Mouse (Mus musculus) ES-Bruce4 (cell line): ENCODE data around the gene Fbxw15. TPM values are rescaled to one million over a fixed set of nuclear protein-coding genes. Genes with fewer than 3 reads are reported as not detected.
"Not testable (repeated sequence)": the region's sequence is repeated elsewhere in the genome, so short reads cannot be mapped to it uniquely, and the experiment has no call there.

Source experiments
- H3K27ac ChIP-seq: 2 replicates; pipeline ENCODE4 v1.5.1; 2012; ENCODE audit warnings: low read length, inconsistent platforms; ENCODE audit not compliant: insufficient read depth
- H3K27me3 ChIP-seq: 2 replicates; pipeline ENCODE4 v1.6.1; 2012; ENCODE audit warnings: mild to moderate bottlenecking, low read length, inconsistent platforms; ENCODE audit not compliant: control insufficient read depth, poor library complexity, insufficient read depth, severe bottlenecking
- H3K36me3 ChIP-seq: 2 replicates; pipeline ENCODE4 v1.6.1; 2012; ENCODE audit warnings: inconsistent platforms, mild to moderate bottlenecking, low read length, moderate library complexity; ENCODE audit not compliant: control insufficient read depth, poor library complexity, insufficient read depth, severe bottlenecking
- H3K4me1 ChIP-seq: one replicate; pipeline ENCODE4 v1.8.1; 2011; ENCODE audit warnings: low read length; ENCODE audit not compliant: control insufficient read depth, insufficient read depth
- H3K4me3 ChIP-seq: 2 replicates; pipeline ENCODE4 v1.5.1; 2011; ENCODE audit warnings: low read depth, mild to moderate bottlenecking, low read length
- H3K9ac ChIP-seq: 2 replicates; pipeline ENCODE4 v1.6.1; 2012; ENCODE audit warnings: low read depth, mild to moderate bottlenecking, inconsistent platforms; ENCODE audit not compliant: poor library complexity, severe bottlenecking
- H3K9me3 ChIP-seq: replicated peaks from 2 replicates; pipeline ENCODE4 v1.6.1; 2012; ENCODE audit warnings: mild to moderate bottlenecking, low read length, inconsistent platforms; ENCODE audit not compliant: control insufficient read depth, poor library complexity, insufficient read depth, severe bottlenecking
- CTCF ChIP-seq: IDR thresholded peaks from one replicate; pipeline ENCODE4 v1.8.1; 2011; ENCODE audit warnings: low read depth, low read length
- EP300 ChIP-seq: IDR thresholded peaks from 2 replicates; pipeline ENCODE4 v1.6.1; 2011; ENCODE audit warnings: low read depth, low read length; ENCODE audit not compliant: insufficient read depth
- POLR2A ChIP-seq: IDR thresholded peaks from one replicate; pipeline ENCODE4 v1.8.1; 2011; ENCODE audit warnings: low read length; ENCODE audit not compliant: insufficient read depth
- polyA plus RNA-seq: library from polyadenylated mRNA; stranded (reverse); fragments of >200 nt; gene quantifications from 2 replicates; pipeline ENCODE4 v1.2.4, GENCODE M21; 2011; ENCODE audit warnings: low read depth; ENCODE audit not compliant: missing spikeins, insufficient read depth, insufficient read length

Fbxw15 gene
- polyA plus RNA-seq, 1 experiment, result not detected

GRCm38 (mm10) chr9:109552483-109552882, 15.6 kb downstream of the Fbxw15 start:
- Histone ChIP-seq H3K9me3 (0 out of 2 replicates have a peak, but pooled peaks cover 2% of the 10 kb centered on the region), H3K9ac (no peak overlapping the region), H3K4me1 (no peaks in the 10 kb centered on the region), H3K4me3 (no peak overlapping the region), H3K27ac (no peak overlapping the region), H3K36me3 (no peaks in the 10 kb centered on the region), H3K27me3 (no peaks in the 10 kb centered on the region)
- TF ChIP-seq EP300, result no peak
- no peak for TF ChIP-seq POLR2A
- TF ChIP-seq CTCF, result no peak

GRCm38 (mm10) chr9:109549666-109550065, 18.4 kb downstream of the Fbxw15 start:
- H3K4me1 ChIP-seq, H3K27me3 ChIP-seq, H3K4me3 ChIP-seq, H3K36me3 ChIP-seq, H3K9ac ChIP-seq: not testable (repeated sequence)
- H3K27ac ChIP-seq, result peak overlapping the region; percentile 91
- H3K9me3 ChIP-seq, result peaks cover 13% of the 10 kb centered on the region; the same call in 1 of the 2 replicates

DNA sequence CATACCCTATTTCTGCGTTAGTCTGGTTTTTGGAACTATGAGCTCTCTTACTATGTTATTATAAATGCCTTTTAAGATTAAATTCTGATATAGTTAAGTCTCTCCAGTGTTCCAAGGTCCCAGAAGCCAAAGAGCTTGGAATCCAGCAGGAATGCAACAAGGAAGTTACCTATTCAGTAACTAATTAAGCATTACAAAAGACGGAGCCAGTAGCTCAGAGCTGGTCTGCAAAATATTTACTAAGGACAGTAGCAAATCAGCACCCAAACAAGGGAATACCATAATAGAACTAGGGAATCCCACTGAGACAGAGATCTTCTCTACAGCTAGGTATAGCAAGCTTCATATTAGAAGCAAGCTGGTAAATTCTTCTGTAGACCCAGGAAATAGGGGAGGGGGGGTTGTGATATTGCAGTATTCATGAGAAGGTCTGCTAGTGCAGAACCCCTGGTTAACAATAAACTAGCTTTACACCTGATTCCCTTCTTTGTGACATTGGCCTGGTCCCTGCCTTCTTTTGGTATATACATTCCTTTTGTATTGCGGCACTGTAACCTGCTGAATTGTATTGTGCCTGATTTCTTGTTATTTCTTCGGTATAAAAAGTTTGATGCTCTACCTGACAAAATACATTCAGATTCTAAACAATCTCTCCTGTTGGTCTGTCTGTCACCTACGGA, 44.5 kb downstream of the Fbxw15 start:
- no peak overlapping the region for H3K9ac ChIP-seq
- peak overlapping the region; percentile 72 for H3K27ac ChIP-seq
- no peaks in the 10 kb centered on the region for H3K9me3 ChIP-seq
- no peak for TF ChIP-seq CTCF
- no peak for TF ChIP-seq EP300
- no peak for TF ChIP-seq POLR2A
- peaks cover 5% of the 10 kb centered on the region for H3K4me1 ChIP-seq
- H3K4me3 ChIP-seq, result no peak overlapping the region
- no peaks in the 10 kb centered on the region for H3K36me3 ChIP-seq
- no peaks in the 10 kb centered on the region for H3K27me3 ChIP-seq

Other genes starting within 250 kb of the Fbxw15 start
- not detected in 2 replicates for gene Fbxw28, start 228.6 kb downstream of the Fbxw15 start, polyA plus RNA-seq
- not detected in 2 replicates for gene Fbxw22, start 164.0 kb downstream of the Fbxw15 start, polyA plus RNA-seq
- gene Fbxw16, start 119.1 kb downstream of the Fbxw15 start, polyA plus RNA-seq, result not detected in 2 replicates
- 0.55 and 1.2 TPM in 2 replicates for gene Fbxw19, start 72.4 kb downstream of the Fbxw15 start, polyA plus RNA-seq
- gene Fbxw24, start 57.8 kb upstream of the Fbxw15 start, polyA plus RNA-seq, result not detected in 2 replicates
- not detected in 2 replicates for gene Fbxw25, start 96.4 kb upstream of the Fbxw15 start, polyA plus RNA-seq
- not detected in 2 replicates for gene Fbxw18, start 134.4 kb upstream of the Fbxw15 start, polyA plus RNA-seq
- gene Fbxw26, start 177.8 kb upstream of the Fbxw15 start, polyA plus RNA-seq, result not detected in 2 replicates
- gene Fbxw27, start 222.4 kb upstream of the Fbxw15 start, polyA plus RNA-seq, result not detected in 2 replicates
- not detected in 2 replicates for gene Spink8, start 244.0 kb upstream of the Fbxw15 start, polyA plus RNA-seq